Mouse (Mus musculus): ENCODE measurements around the gene Nolc1. TPM values are rescaled to one million over a fixed set of nuclear protein-coding genes. Genes with fewer than 3 reads are reported as not detected.
A peak's percentile ranks its signal among the peaks of the same experiment; 100 is the strongest.

Gene Nolc1
- polyA plus RNA-seq, 1 experiment from 2014 or later: 50.0 TPM

DNA sequence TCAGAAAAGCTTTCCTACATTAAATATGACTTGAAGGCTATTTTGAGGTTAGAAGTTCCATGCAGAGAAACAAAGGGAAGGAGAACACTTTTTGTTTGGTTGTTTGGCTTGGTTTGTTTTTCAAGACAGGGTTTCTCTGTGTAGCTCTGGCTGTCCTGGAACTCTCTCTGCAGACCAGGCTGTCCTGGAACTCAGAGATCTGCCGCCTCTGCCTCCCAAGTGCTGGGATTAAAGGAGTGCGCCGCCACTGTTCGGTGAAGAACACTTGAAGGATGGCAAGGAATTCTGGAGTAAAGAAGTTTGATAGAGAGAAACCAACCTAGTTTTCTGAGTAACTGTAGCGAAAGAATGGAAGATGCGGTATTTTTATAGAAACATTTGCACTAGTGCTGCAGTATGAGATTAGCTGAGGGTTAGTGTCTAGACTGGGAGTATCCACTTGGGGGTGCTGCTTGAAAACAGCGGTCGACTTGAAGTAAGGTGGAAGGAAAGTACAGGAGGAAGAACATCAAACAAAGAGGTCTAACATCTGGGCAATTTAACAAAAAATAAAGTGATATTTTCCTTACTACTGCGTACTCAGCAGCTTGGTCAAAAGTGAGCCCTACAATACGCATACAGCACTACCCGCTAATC lies 19.8 kb upstream of the Nolc1 start:
- peak; percentile 73 for TF ChIP-seq CTCF (IDR thresholded peaks at IDR 0.05; ENCODE audit: low read depth)
- Histone ChIP-seq H3K9me3 (replicated peaks; ENCODE audit: low read length) (no peaks in the 10 kb centered on the region), H3K4me1 (replicated peaks; ENCODE audit: insufficient read depth, low read length) (0 out of 2 replicates have a peak, but pooled peaks cover 9% of the 10 kb centered on the region), H3K36me3 (ENCODE audit: insufficient read depth, low read length) (no peaks in the 10 kb centered on the region), H3K4me2 (ENCODE audit: low read length) (peak overlapping the region; percentile 78), H3K27me3 (ENCODE audit: insufficient read depth, low read length) (no peaks in the 10 kb centered on the region), H3K9ac (ENCODE audit: low read depth, low read length) (no peak overlapping the region), H3K4me3 (replicated peaks; ENCODE audit: low read depth, low read length) (peak overlapping the region; percentile 71), H3K27ac (no peak overlapping the region; the same call in 1 of the 2 replicates)
- WGBS: 2% methylated on average over 11 of the region's 11 CpGs
- DNase-seq (ENCODE audit: low spot score) (no peak), ATAC-seq (replicated peaks; ENCODE audit: low FRiP score, low read depth) (peak; percentile 56; the same call in 1 of the 2 replicates)

GRCm38 (mm10) chr19:46056388-46056946 lies 19.2 kb upstream of the Nolc1 start:
- peak; percentile 29; the same call in 1 of the 2 replicates for TF ChIP-seq CTCF (IDR thresholded peaks at IDR 0.05; ENCODE audit: low read depth)
- Histone ChIP-seq H3K4me1 (replicated peaks; ENCODE audit: insufficient read depth, low read length) (0 out of 2 replicates have a peak, but pooled peaks cover 9% of the 10 kb centered on the region), H3K9me3 (replicated peaks; ENCODE audit: low read length) (no peaks in the 10 kb centered on the region), H3K4me2 (ENCODE audit: low read length) (peak overlapping the region; percentile 78), H3K36me3 (ENCODE audit: insufficient read depth, low read length) (no peaks in the 10 kb centered on the region), H3K27me3 (ENCODE audit: insufficient read depth, low read length) (no peaks in the 10 kb centered on the region), H3K27ac (peak overlapping the region; percentile 91), H3K4me3 (replicated peaks; ENCODE audit: low read depth, low read length) (peak overlapping the region; percentile 71), H3K9ac (ENCODE audit: low read depth, low read length) (peak overlapping the region; percentile 72)
- ATAC-seq (replicated peaks; ENCODE audit: low FRiP score, low read depth) (peak; percentile 92), DNase-seq (ENCODE audit: low spot score) (peak; percentile 99)
- WGBS: under 1% methylated on average over 52 of the region's 52 CpGs

GRCm38 (mm10) chr19:46056947-46057607 lies 18.6 kb upstream of the Nolc1 start:
- Histone ChIP-seq H3K27ac (peak overlapping the region; percentile 91), H3K9me3 (replicated peaks; ENCODE audit: low read length) (no peaks in the 10 kb centered on the region), H3K36me3 (ENCODE audit: insufficient read depth, low read length) (peaks cover 6% of the 10 kb centered on the region; the same call in 1 of the 2 replicates), H3K4me1 (replicated peaks; ENCODE audit: insufficient read depth, low read length) (0 out of 2 replicates have a peak, but pooled peaks cover 9% of the 10 kb centered on the region), H3K27me3 (ENCODE audit: insufficient read depth, low read length) (no peaks in the 10 kb centered on the region), H3K4me2 (ENCODE audit: low read length) (peak overlapping the region; percentile 78), H3K9ac (ENCODE audit: low read depth, low read length) (peak overlapping the region; percentile 72), H3K4me3 (replicated peaks; ENCODE audit: low read depth, low read length) (peak overlapping the region; percentile 71)
- TF ChIP-seq CTCF (IDR thresholded peaks at IDR 0.05; ENCODE audit: low read depth): peak; percentile 61
- peak; percentile 71 for ATAC-seq (replicated peaks; ENCODE audit: low FRiP score, low read depth)
- DNase-seq (ENCODE audit: low spot score): peak; percentile 87
- 1% methylated on average over 38 of the region's 42 CpGs for WGBS

- DNase-seq (ENCODE audit: low spot score): no peak
- Histone ChIP-seq H3K4me2 (ENCODE audit: low read length) (no peak overlapping the region), H3K36me3 (ENCODE audit: insufficient read depth, low read length) (peaks cover 19% of the 10 kb centered on the region), H3K27ac (no peak overlapping the region), H3K4me3 (replicated peaks; ENCODE audit: low read depth, low read length) (no peak overlapping the region), H3K9ac (ENCODE audit: low read depth, low read length) (no peak overlapping the region), H3K9me3 (replicated peaks; ENCODE audit: low read length) (no peaks in the 10 kb centered on the region), H3K4me1 (replicated peaks; ENCODE audit: insufficient read depth, low read length) (0 out of 2 replicates have a peak, but pooled peaks cover 9% of the 10 kb centered on the region), H3K27me3 (ENCODE audit: insufficient read depth, low read length) (no peaks in the 10 kb centered on the region)
- WGBS: 99% methylated on average over 7 of the region's 7 CpGs
- ATAC-seq (replicated peaks; ENCODE audit: low FRiP score, low read depth): no peak
- TF ChIP-seq CTCF (IDR thresholded peaks at IDR 0.05; ENCODE audit: low read depth): no peak
Measured at GRCm38 (mm10) chr19:46058466-46058865, 17.2 kb upstream of the Nolc1 start.

- Histone ChIP-seq H3K36me3 (ENCODE audit: insufficient read depth, low read length) (peaks cover 41% of the 10 kb centered on the region), H3K27ac (no peak overlapping the region), H3K4me1 (replicated peaks; ENCODE audit: insufficient read depth, low read length) (0 out of 2 replicates have a peak, but pooled peaks cover 9% of the 10 kb centered on the region), H3K9ac (ENCODE audit: low read depth, low read length) (no peak overlapping the region), H3K4me2 (ENCODE audit: low read length) (no peak overlapping the region), H3K27me3 (ENCODE audit: insufficient read depth, low read length) (no peaks in the 10 kb centered on the region), H3K9me3 (replicated peaks; ENCODE audit: low read length) (no peaks in the 10 kb centered on the region), H3K4me3 (replicated peaks; ENCODE audit: low read depth, low read length) (no peak overlapping the region)
- no peak for ATAC-seq (replicated peaks; ENCODE audit: low FRiP score, low read depth)
- no peak for DNase-seq (ENCODE audit: low spot score)
- TF ChIP-seq CTCF (IDR thresholded peaks at IDR 0.05; ENCODE audit: low read depth): no peak
- WGBS: 66% methylated on average over 6 of the region's 6 CpGs
Measured at GRCm38 (mm10) chr19:46060845-46061244, 14.8 kb upstream of the Nolc1 start.

GRCm38 (mm10) chr19:46068054-46068453 lies 7.6 kb upstream of the Nolc1 start:
- Histone ChIP-seq H3K27ac (no peak overlapping the region), H3K9ac (ENCODE audit: low read depth, low read length) (no peak overlapping the region), H3K36me3 (ENCODE audit: insufficient read depth, low read length) (peaks cover 63% of the 10 kb centered on the region), H3K9me3 (replicated peaks; ENCODE audit: low read length) (no peaks in the 10 kb centered on the region), H3K27me3 (ENCODE audit: insufficient read depth, low read length) (no peaks in the 10 kb centered on the region), H3K4me2 (ENCODE audit: low read length) (no peak overlapping the region), H3K4me3 (replicated peaks; ENCODE audit: low read depth, low read length) (no peak overlapping the region), H3K4me1 (replicated peaks; ENCODE audit: insufficient read depth, low read length) (no peaks in the 10 kb centered on the region)
- no peak for ATAC-seq (replicated peaks; ENCODE audit: low FRiP score, low read depth)
- no peak for TF ChIP-seq CTCF (IDR thresholded peaks at IDR 0.05; ENCODE audit: low read depth)
- 74% methylated on average over 10 of the region's 10 CpGs for WGBS
- DNase-seq (ENCODE audit: low spot score): no peak
